Mouse (Mus musculus) gastrocnemius, postnatal 4 days (tissue): ENCODE results near the gene Ncs1. TPM values are rescaled to one million over a fixed set of nuclear protein-coding genes. Genes with fewer than 3 reads are reported as not detected.

ENCODE experiments used
- DNase-seq, 2 experiments: peaks; one replicate each; pipeline ENCODE4 v3.0.0; 2021 to 2022; ENCODE audit warnings: low spot score in 2 of 2, mixed read lengths in 2 of 2
- total RNA-seq, 2 experiments: library from RNA; stranded (reverse); gene quantifications; 2 replicates each; pipeline ENCODE4 v1.2.3; 2021

The Ncs1 gene
- total RNA-seq, 2 experiments from 2014 or later, result 28.9 to 34.5 TPM

GRCm38 (mm10) chr2:31241639-31242038 lies 4.0 kb upstream of the Ncs1 start:
- no peak for DNase-seq

DNA sequence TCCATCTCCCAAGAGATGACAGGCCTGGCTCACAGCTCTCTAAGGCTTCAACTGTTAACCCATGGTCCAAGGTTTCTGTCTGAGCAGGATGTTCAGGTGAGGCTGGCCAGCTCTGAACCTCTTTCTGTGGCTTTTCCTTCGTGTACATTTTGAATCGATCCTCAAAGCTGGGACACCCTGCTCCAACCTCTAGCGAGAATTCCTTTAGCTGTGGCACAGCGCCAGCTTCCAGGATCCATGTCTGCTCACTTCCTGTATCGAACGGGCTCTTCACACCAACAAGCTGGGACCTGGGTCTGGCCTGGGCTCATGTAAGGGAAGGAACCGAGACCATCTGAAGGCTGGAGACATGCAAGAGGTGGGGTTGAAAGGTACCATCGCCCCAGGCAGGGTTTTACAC lies 1.4 kb upstream of the Ncs1 start:
- DNase-seq, result no peak

DNA sequence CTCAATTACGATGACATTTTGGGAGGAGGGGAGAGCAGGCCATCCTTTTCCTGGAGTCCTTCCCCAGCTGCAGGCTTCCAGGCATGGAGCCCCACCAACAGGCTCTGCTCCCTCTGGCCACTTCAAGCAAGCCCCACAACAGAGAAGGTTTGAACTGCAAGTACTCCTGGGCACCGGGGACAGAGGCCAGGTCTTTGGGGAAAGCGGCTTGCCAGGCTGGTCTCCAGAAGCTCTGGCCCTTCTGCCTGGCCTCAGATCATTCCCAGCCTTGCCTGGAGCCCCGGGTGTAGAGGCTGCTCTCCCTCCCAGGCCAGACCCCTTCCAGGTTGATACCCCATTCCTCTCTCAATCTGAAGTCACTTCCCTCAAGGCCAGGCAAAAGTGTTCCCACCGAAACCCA lies 572 bp upstream of the Ncs1 start:
- DNase-seq, result no peak

DNA sequence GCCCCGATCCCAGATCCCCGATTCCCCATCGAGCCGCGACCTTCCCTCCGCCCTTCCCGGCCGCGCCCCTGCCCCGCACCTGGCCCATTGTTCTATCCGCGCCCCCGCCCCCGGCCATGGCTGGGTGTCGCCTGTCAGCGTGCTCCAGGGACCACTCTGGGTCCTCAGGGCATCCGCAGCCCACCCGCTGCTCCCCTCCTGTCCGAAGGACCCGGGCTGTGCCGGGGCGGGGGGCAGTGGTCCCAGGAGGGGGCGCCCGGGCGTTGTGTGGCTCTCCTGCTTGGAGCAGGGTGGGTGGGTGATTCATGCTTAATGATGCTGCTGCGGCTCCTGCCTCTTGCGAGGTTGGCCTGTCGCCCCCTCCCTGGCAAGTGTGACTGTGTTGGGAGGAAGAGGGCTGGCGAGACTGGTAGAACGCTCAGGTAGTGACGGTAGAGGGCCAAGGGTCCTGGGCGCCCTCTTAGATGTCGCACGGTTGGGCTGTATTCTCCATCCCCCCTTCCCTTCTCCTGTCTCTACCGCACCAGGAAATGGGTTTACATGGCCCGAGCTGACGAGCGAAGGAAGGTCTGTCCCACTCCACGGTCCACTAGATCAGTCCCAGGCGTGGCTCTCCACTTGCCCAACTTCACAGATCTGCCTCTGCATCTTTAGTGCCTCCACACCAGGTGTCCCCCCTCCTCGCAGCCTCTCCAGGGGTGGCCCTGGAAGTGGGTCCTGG lies 788 bp downstream of the Ncs1 start:
- peak in 1 of 2 experiments; percentile 45 for DNase-seq

DNA sequence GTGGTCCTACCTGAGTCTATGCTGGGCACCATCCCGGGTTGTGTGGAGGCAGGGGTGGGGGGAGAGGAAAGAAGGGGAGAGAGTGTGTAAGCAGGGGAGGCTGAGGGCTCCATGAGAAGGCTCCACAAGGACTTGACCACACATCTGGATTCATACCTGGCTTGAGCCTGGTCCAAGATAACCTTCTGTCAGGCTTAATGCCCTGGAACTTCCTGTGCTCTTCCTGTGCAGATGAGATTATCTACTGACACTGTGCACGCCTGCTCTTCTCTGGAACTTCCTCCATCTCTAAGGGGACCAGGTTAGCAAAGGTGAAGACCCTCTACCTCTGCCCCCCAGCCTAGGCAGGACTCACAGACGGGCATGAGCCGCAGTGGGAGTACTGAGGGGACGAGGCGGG lies 3.2 kb downstream of the Ncs1 start:
- no peak for DNase-seq

DNA sequence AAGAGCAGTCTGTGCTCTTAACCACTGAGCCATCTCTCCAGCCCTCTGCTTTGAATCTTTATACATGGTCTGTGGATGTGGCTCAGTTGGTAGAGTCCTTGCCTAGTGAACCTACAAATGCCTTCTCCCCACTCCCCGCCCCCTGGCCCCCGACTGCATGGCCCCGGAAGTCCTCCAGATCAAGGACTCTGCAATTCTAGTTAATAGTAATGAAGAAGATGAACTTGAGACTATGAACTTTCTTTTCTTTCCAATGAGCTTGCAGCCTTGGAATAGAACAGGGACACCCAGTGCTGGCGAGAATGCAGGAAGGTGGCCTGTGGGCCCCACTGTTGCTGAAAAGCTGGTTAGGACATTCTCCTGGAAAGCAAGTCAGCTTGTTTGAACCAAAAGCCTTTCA lies 6.5 kb downstream of the Ncs1 start:
- no peak for DNase-seq

- DNase-seq, result no peak
These were observed 7.8 kb downstream of the Ncs1 start for GRCm38 (mm10) chr2:31253463-31253862.

DNA sequence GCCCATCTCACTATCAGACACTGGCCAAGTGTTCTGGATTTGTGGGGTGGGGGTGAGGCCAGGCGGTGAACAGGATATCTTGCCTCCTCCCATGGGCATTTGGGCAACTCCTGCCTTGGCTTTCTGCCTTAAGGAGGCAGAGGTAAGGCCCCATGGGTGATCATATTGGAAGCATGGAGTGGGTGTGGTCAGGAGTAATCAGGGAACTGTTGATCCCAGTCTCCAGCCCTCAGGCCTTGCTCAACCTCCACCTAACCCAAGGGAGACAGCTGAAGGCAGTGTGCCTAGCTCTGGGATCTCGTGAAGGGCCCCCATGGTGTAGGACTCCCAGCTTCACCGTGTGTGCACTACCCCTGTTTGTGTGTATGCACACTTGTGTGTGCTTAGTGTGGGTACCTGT lies 9.2 kb downstream of the Ncs1 start:
- no peak for DNase-seq

GRCm38 (mm10) chr2:31255952-31256938 lies 10.6 kb downstream of the Ncs1 start:
- DNase-seq, result peak; percentile 45 to 71

GRCm38 (mm10) chr2:31257096-31257495 lies 11.5 kb downstream of the Ncs1 start:
- DNase-seq, result no peak

GRCm38 (mm10) chr2:31258609-31259366 lies 13.2 kb downstream of the Ncs1 start:
- DNase-seq, result peak; percentile 60 to 74

GRCm38 (mm10) chr2:31259367-31259920 lies 13.8 kb downstream of the Ncs1 start:
- DNase-seq, result no peak

DNA sequence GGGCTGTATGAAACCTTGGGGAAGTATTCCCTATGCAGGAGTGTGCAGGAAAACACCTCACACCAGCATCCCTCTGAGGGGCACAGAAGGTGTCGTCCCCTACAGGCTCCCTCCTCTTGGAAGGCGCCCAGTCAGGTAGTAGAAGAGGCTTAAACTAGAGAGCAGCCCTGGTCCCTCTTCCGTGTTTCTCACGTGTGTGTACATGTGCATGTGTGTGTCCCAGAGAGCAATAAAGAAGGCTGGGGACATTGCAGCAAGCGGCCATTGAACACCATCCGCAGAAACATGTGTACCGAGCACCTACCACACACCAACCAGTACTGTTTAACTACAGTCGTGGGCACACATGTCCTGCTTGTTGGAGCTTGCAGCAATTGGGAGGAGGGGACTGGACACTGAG lies 14.9 kb downstream of the Ncs1 start:
- no peak for DNase-seq

DNA sequence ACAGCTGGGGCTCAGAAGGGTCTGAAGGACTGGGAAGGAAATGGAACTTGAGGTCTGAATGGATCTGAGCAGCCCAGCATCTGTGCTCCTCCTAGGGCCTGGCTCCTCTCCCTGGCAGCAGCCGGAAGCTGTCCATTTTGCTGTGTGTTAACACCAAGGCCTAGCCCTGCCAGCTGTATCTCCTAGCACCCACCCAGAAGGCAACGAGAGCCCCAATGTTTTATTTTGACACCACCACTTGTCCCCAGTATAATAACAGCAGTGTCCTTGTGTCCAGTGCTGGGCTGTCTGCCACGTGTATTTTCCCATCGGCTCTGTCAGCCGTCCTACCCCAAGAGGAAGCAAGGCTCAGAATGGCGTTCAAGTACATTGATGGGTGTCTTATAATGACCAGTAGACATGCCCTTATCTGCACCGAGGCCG lies 17.4 kb downstream of the Ncs1 start:
- DNase-seq, result peak in 1 of 2 experiments; percentile 32

DNA sequence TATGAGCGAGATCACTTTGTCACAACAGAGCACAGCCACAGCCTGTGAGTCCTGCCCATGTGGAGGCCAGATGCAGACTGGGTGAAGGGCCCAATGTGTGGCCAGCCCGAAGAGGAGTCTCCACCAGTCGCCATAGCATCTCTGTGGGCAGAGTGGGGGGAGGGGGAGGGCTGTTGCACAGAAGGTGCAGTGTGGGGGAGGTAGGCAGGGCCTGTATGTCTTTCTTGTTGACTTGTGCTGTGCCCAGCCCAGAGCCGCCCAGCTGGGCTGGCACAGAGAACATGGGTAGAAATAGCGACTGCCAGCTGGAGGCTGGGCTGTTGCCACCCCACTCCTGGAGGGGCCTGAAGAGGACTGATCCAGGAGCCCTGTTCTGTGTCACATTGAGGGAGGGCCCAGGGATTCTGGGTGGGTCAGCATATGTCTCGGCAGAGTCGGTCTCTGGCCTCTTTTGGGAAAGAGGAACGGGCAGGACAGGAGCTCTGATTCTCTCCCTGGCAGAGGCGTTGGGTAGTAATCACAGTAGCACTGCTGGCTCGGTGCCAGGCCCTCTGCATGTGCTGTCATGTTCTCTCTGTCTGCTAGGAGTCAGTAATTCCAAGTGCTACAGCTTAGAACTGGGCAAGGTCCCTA lies 18.2 kb downstream of the Ncs1 start:
- peak; percentile 61 to 84 for DNase-seq

- DNase-seq, result no peak
These were observed 21.8 kb downstream of the Ncs1 start for GRCm38 (mm10) chr2:31267447-31267846.

DNA sequence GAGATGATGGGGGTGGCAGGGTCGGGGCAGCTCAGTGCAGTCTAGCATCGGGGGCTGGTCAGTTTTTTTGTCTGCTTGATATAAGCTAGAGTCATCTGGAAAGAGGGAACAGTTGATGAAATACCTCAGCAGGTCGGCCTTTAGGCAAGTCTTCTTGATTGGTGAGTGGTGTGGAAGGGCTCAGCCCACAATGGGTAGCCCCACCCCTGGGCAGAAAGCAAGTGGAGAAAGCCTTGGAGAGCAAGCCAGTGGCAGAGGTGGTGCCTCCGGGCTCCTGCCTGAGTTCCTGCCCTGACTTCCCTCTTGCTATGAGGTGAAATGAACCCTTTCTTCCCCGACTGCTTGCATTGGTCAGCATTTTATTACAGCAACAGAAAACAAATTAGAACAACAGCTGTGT lies 23.0 kb downstream of the Ncs1 start:
- no peak for DNase-seq

GRCm38 (mm10) chr2:31269188-31269587 lies 23.6 kb downstream of the Ncs1 start:
- DNase-seq, result no peak

DNA sequence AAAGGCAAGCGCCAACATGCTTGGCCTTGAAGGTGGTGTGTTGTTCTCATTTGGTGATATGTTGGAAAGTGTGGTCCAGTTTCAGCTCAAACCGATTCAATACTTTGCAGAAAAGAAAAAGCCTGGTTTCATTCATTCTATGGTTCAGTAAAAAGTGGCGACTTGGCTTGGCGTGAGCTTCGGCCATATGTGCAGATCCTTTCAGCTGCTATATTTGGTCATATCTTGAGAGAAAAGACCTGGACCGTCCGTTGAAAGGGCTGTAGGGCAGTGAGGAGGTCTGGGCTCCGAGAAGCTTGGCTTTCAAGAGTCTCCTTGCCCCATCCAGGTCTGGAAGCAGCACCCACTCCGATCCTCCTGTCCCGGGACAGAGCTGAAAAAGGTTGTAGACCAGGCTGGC lies 24.2 kb downstream of the Ncs1 start:
- no peak for DNase-seq

DNA sequence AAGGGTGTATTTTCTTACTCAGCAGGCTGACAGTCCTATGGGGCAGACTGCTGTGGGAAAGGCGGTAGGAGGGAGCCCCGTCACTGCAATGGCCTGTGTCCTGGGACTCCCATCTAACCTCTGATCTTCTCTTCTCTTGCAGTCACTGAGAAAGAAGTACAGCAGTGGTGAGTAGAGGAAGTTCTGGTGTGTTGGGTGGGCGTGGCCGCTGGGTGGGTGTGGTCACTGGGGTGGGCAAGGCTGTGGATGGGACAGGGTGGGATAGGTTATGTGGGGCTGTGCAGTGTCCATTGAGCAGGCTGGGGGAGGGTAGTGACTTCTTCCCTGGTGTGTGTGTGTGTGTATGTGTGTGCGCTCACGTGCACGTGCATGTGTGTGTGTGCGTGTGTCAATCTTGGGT lies 24.8 kb downstream of the Ncs1 start:
- no peak for DNase-seq

GRCm38 (mm10) chr2:31271071-31271470 lies 25.4 kb downstream of the Ncs1 start:
- DNase-seq, result no peak
